Mouse (Mus musculus) embryonic fibroblast, embryonic 13.5 days (primary cell): ENCODE results near the gene Kcnh5.

Experiments
- CTCF ChIP-seq: IDR thresholded peaks from 2 replicates; pipeline ENCODE4 v1.5.1; 2011; ENCODE audit warnings: mild to moderate bottlenecking, control low read depth, low read length, moderate library complexity, borderline replicate concordance; ENCODE audit not compliant: insufficient read depth
- POLR2A ChIP-seq: IDR thresholded peaks from 2 replicates; pipeline ENCODE4 v1.6.1; 2011; ENCODE audit warnings: low read depth, mild to moderate bottlenecking, control low read depth, low read length, moderate library complexity

- TF ChIP-seq CTCF (no peak), POLR2A (no peak)
Observed at GRCm38 (mm10) chr12:75223966-75224365, 46.8 kb upstream of the Kcnh5 start.
